Mouse (Mus musculus): ENCODE results near the gene Mcm5. TPM values are rescaled to one million over a fixed set of nuclear protein-coding genes. Genes with fewer than 3 reads are reported as not detected.

The Mcm5 gene
- 355 and 397 TPM in 2 replicates for total RNA-seq (2012; rRNA removed)
- polyA plus RNA-seq (2012; ENCODE audit: insufficient read depth in 1 of 2, insufficient read length in 2 of 2, low read depth in 1 of 2, low replicate concordance in 2 of 2, missing spikeins in 1 of 2): 100 to 1,000 TPM in 1 of 2 experiments, not detected in 1; 459 TPM

DNA sequence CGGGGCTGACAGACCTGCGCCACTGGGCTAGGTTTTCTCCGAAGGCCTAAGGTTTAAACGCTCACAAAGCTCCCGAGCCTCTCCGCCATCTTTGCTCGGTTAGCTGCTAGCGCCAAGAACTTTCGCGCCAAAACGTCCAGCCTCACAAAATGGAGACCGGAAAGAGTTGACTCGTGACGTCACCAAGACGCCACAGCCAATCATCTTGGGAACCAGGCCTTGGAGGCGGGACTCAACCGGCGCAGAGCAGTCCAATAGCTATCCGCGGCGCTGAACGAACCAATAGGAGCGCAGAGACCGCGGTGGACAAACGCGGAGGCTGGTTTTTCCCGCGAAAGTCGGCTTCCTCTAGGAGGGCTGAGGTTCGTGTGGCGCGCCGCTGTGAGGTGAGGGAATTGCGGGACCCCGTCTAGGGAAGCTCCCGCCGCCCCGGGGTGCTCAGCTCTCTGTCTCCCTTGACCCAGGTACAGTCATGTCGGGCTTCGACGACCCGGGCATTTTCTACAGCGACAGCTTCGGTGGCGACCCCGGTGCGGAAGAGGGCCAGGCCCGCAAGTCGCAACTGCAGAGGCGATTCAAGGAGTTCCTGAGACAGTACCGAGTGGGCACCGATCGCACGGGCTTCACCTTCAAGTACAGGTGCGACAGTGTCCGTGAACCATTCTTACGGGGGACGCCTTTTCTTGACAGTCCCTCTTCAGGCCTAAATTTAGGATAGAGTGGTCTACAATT is at the start of gene Mcm5:
Gene Mcm5 (plus strand): TSS at position 334 of the 732 bp plus-strand sequence.
- Histone ChIP-seq H3K27ac (ENCODE audit: control insufficient read depth, low read depth, low read length) (peak within 1 kb of the TSS; percentile 95), H3K79me2 (ENCODE audit: control insufficient read depth, insufficient read depth, low read length, poor library complexity) (peaks cover 41% of the 10 kb centered on the region), H3K4me1 (ENCODE audit: control insufficient read depth in 1 of 2, insufficient read depth in 2 of 2, low read length in 2 of 2) (peaks cover 4 to 19% of the 10 kb centered on the region in 2 experiments; a peak in 2 of 4 replicates), H3K4me3 (ENCODE audit: control insufficient read depth in 1 of 2, insufficient read depth in 1 of 2, low read depth in 2 of 2, low read length in 2 of 2) (peak within 1 kb of the TSS; percentile 71 to 72), H3K9me3 (replicated peaks; ENCODE audit: insufficient read depth, low read length) (no peaks in the 10 kb centered on the region), H3K9ac (ENCODE audit: control insufficient read depth, low read depth, low read length, poor library complexity, severe bottlenecking) (peak within 1 kb of the TSS; percentile 92), H3K36me3 (ENCODE audit: control insufficient read depth in 1 of 2, insufficient read depth in 2 of 2, low read length in 2 of 2) (peaks cover 17 to 29% of the 10 kb centered on the region in 2 experiments), H3K27me3 (ENCODE audit: control insufficient read depth in 1 of 2, insufficient read depth in 2 of 2, low read length in 2 of 2) (no peaks in the 10 kb centered on the region)
- peak; percentile 99 for DNase-seq (ENCODE audit: low read depth, low spot score)
- TF ChIP-seq RCOR1 (IDR thresholded peaks at IDR 0.05; ENCODE audit: low read depth, low read length): no peak
- TF ChIP-seq GABPA (IDR thresholded peaks at IDR 0.05; ENCODE audit: low read depth, low read length): no peak
- no peak for TF ChIP-seq TAL1 (IDR thresholded peaks at IDR 0.05; ENCODE audit: low read length)
- no peak for TF ChIP-seq ZNF384 (IDR thresholded peaks at IDR 0.05; ENCODE audit: low read depth, low read length)
- no peak for TF ChIP-seq RAD21 (IDR thresholded peaks at IDR 0.05; ENCODE audit: low read depth, low read length)
- no peak for TF ChIP-seq CHD1 (IDR thresholded peaks at IDR 0.05; ENCODE audit: low read depth, low read length)
- no peak for TF ChIP-seq MYB (IDR thresholded peaks at IDR 0.05; ENCODE audit: low read depth, low read length)
- no peak for TF ChIP-seq CHD2 (IDR thresholded peaks at IDR 0.05; ENCODE audit: low read length)
- peak; percentile 94 for TF ChIP-seq SIN3A (IDR thresholded peaks at IDR 0.05; ENCODE audit: low read length)
- no peak for TF ChIP-seq CTCF (IDR thresholded peaks at IDR 0.05 in 2 of 3, conservative IDR thresholded peaks at IDR 0.05 in 1 of 3; ENCODE audit: control insufficient read depth in 1 of 3, insufficient read depth in 1 of 3, low read depth in 2 of 3, low read length in 3 of 3, poor library complexity in 1 of 3, severe bottlenecking in 1 of 3)
- no peak; the same call in 1 of the 2 replicates for TF ChIP-seq POLR2AphosphoS5 (IDR thresholded peaks at IDR 0.05; ENCODE audit: borderline replicate concordance, low read depth, low read length)
- TF ChIP-seq TBP (IDR thresholded peaks at IDR 0.05; ENCODE audit: low read depth, low read length): peak; percentile 80
- TF ChIP-seq E2F4 (IDR thresholded peaks at IDR 0.05; ENCODE audit: borderline replicate concordance, low read depth, low read length): peak; percentile 99
- 0 out of 2 replicates have a peak, but pooled peaks have one; percentile 36 for TF ChIP-seq MAZ (IDR thresholded peaks at IDR 0.05; ENCODE audit: low read depth, low read length)
- TF ChIP-seq JUND (IDR thresholded peaks at IDR 0.05; ENCODE audit: low read depth, low read length): no peak
- peak; percentile 84 for TF ChIP-seq HCFC1 (IDR thresholded peaks at IDR 0.05; ENCODE audit: low read depth, low read length)
- TF ChIP-seq MAFK (IDR thresholded peaks at IDR 0.05; ENCODE audit: borderline replicate concordance, low read depth, low read length): no peak
- TF ChIP-seq MYC (IDR thresholded peaks at IDR 0.05; ENCODE audit: low read depth, low read length): no peak
- TF ChIP-seq UBTF (IDR thresholded peaks at IDR 0.05; ENCODE audit: borderline replicate concordance, insufficient read depth, low read depth, low read length): no peak
- no peak for TF ChIP-seq EP300 (IDR thresholded peaks at IDR 0.05; ENCODE audit: low read depth in 1 of 2, low read length in 2 of 2)
- no peak for TF ChIP-seq BHLHE40 (IDR thresholded peaks at IDR 0.05; ENCODE audit: borderline replicate concordance, low read depth, low read length)
- TF ChIP-seq USF1 (IDR thresholded peaks at IDR 0.05; ENCODE audit: low read depth, low read length): no peak
- TF ChIP-seq ETS1 (IDR thresholded peaks at IDR 0.05; ENCODE audit: low read depth, low read length): no peak
- no peak; the same call in none of the 2 replicates for TF ChIP-seq TCF12 (IDR thresholded peaks at IDR 0.05; ENCODE audit: low read depth, low read length)
- TF ChIP-seq ZMIZ1 (IDR thresholded peaks at IDR 0.05; ENCODE audit: low read depth, low read length): no peak
- TF ChIP-seq POLR2AphosphoS2 (IDR thresholded peaks at IDR 0.05; ENCODE audit: low read length): no peak; the same call in 1 of the 2 replicates
- TF ChIP-seq NRF1 (IDR thresholded peaks at IDR 0.05; ENCODE audit: insufficient read depth, low read depth, low read length, poor library complexity, severe bottlenecking): peak; percentile 50; the same call in 1 of the 2 replicates
- TF ChIP-seq ZKSCAN1 (IDR thresholded peaks at IDR 0.05; ENCODE audit: low read depth, low read length): no peak
- TF ChIP-seq ZC3H11A (IDR thresholded peaks at IDR 0.05; ENCODE audit: low read depth, low read length): no peak; the same call in 1 of the 2 replicates
- no peak for TF ChIP-seq ELF1 (IDR thresholded peaks at IDR 0.05; ENCODE audit: low read depth, low read length)
- no peak for TF ChIP-seq GATA1 (IDR thresholded peaks at IDR 0.05; ENCODE audit: low read depth, low read length)
- TF ChIP-seq MXI1 (IDR thresholded peaks at IDR 0.05; ENCODE audit: low read depth, low read length): peak; percentile 80; the same call in 1 of the 2 replicates
- no peak for TF ChIP-seq MEF2A (IDR thresholded peaks at IDR 0.05; ENCODE audit: extremely low read depth, insufficient replicate concordance, low read depth, low read length, poor library complexity, severe bottlenecking)
- 0 out of 2 replicates have a peak, but pooled peaks have one; percentile 35 for TF ChIP-seq MAX (IDR thresholded peaks at IDR 0.05; ENCODE audit: low read length)
- no peak for TF ChIP-seq SMC3 (IDR thresholded peaks at IDR 0.05; ENCODE audit: low read depth, low read length)

Data from MEL (cell line).